Mouse (Mus musculus) 3T3-L1 (cell line): ENCODE data around the gene Lypd6.

ENCODE experiments used
- DNase-seq: peaks from one replicate; pipeline ENCODE4 v3.0.0-alpha.2; 2015; ENCODE audit warnings: low read depth, low spot score

Gene Lypd6

DNA sequence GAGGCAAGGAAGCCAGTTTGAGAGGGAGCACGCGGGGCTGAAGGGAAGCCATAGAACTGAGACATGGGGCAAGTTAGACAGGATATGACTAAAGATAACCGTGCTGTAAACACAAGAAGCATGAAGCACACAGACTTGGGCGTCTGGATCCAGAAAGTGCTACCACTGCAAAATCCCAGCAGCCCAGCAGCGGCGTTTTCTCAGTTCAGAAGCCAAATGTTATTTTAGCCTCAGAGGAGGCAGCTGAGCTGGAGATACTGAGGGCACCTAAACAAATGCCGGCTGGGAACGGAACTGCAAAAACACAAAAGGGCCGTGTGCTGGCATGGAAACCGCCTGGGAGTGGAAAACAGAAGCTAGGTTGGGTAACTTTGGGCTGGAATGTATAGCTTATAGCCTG, 43.9 kb downstream of the Lypd6 start:
- DNase-seq = no peak

DNA sequence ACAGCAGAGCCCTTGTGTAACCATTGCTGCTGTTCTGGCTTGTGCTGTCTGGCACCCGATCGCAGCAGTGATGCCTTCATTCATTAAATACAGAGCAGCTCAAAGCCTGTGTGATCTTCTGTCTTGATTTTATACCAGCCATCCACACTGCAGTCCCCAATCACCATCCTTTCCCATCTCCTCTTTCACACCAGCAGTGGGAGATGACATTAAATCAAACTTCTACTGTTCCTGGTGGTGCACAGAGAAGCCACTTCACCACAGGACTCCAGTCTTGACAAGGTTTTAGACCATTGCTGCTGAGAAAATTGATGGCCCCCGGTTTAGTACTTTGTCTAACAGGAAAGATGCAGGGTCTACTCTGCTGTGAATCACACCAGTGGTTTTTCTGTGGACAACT, 44.9 kb downstream of the Lypd6 start:
- no peak for DNase-seq

DNA sequence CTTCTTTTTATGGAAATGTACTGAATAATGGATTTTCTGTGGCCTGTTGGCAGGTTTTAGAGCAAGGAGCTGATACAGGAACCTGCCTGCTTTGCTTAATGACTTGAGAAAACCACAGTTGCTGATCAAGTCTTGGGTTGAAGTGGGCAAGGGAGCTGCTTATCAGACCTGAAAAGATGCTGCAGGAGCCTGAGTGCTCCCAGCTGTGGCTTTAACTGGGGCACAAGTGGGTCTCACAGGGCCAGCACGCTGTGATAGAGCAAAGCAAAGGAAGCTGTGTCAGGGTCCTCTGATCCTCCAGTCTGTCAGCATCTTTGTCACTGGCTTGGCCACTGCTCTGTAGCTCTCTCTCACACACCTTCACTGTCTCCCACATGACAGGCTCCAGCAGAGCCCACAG, 45.4 kb downstream of the Lypd6 start:
- no peak for DNase-seq

DNA sequence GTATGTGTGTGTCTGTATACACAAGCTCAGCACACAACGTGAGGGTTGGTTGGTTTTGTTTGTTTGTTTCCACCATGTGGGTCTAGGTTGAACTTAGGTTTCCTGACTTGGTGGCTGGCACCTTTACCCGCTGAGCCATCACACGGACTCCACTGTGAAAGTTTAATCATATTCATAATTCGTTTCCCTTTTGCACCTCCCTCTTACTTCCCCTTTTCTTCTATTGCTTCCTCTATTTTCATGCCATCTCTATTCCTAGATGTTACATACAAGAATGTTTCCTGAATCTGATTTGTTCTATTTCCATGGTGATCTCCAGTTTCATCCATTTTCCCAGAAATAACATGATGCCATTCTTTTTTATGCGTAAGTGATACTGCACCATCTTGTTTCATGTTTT, 46.2 kb downstream of the Lypd6 start:
- DNase-seq = no peak

DNA sequence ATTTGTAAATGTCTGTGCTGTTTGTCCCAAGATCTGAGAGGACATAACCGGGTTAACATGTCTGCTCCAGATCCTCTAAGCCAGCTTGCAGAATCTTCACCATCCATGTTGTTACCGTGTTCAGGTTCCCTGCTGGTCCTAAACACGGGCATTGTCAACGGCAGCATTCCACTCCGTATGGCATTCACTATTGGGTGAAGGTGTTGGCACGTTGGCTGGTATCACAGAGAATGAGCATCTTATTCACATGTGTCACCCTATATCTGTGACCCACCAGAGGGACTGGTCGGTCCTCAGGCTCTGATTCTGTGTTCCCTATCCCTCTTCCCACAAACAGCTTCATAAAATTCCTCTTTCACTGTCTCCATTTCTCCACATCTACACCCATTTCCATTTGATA, 52.9 kb downstream of the Lypd6 start:
- DNase-seq = no peak

DNA sequence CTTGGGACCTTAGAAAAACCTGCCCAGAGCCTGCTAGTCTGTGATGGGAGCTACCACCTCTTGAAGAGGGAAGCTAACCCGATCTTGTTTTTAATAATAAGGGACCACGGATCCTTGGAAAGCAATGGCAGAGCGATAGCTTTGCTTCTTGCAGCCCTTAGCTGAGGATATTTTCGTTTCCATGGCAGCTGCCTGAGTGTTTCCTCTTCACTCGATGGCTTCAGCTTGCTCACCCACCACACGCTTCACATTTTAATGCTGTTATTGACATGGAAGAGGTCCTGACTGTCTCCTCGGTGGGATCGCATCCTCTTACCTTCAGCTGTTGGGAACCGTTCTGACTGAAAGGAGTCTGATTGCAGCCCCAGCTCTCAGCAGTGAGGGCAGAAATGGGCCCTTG, 54.6 kb downstream of the Lypd6 start:
- DNase-seq = no peak

DNA sequence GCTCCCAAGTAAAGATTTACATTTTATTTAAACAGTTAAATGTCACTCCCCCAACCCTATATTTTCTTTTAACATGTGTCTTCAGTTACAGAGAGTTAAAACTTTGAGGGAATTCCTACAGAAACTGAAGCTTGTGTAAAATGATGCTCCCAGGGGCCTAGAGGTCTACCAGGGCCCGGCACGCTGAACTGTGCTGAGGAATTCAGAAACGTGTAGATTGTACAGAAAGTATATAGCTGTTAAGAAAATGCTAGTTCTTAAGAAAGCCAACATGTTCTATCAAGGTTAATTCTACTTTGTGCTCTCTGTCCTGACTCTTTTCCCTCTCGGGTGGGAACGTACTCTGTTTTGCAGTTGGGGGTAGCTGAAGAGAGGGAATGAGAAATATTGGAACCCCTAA, 57.1 kb downstream of the Lypd6 start:
- DNase-seq = no peak

DNA sequence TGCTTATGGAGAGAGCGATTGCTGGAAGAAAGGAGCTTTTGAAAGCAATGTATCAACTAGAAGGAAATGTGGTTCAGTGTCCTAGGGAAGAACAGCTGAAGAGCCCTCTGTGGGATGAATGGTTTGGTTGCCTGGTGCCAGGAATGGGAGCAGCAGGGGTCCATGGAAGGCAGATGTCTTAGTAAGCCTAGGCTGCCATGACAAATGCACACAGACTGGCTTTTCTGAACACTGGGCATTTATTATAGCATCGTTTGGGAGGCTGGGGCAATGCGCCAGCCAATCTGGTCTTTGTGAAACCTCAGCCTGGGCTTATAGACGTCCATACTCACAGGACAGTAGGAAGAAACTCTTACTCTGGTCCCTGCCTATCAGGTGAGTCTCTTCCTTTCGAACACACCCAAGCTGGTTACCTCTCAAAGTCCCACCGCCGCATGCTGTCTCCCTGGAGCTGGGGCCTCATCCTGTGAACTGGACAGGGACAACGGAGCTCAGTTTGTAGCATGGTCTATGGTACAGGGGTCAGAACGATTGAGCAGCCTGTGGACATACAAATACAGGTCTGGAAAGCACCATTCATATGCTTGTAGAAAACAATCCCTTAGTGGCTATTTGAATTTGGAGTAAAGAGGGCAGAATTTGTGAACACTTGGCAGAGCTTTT, 61.4 kb downstream of the Lypd6 start:
- no peak for DNase-seq

DNA sequence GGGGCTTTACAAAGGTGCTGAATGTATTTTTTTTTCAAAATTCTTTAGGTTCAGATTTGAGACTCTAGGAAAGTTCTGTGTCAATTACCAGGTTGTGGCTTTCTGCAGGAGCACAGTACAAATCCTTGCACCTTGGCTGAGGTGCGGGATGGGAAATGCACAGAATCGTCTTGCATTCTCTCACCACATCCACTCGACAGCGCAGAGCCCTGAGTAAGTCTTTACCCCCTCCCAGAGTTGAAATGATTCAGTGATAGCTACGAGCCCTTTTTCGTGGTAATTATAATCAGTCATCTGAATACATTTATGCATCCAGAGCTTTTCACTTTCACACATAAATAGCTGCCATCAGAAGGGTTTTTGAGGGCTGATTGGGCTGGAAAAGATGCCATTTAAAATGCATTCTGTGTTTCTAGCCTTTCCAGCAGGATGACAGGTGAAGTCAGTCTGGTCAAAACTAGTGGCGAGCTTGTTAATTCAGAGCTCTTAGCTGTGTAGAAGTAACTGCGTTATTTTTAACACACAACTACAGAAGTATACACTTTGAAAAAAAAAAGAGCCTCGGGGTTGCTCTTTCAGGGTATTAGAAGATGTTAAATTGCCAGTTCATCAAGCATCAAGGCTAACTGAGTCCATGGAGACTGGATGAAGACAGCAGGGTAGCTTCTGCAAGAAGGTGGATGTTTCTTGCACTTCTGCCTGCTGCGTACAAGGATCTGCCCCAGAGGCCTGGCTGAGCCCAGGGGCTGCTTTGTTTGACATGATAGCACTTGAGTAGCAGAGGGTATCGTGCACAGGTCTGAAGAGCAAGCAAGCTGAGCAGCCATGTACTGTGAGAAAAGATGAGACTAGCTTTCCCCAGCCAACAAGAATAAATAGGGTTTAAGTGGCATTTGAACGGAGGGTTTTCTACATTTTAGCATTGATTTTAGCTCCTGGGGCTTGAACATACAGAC, 62.4 kb downstream of the Lypd6 start:
- DNase-seq = no peak

DNA sequence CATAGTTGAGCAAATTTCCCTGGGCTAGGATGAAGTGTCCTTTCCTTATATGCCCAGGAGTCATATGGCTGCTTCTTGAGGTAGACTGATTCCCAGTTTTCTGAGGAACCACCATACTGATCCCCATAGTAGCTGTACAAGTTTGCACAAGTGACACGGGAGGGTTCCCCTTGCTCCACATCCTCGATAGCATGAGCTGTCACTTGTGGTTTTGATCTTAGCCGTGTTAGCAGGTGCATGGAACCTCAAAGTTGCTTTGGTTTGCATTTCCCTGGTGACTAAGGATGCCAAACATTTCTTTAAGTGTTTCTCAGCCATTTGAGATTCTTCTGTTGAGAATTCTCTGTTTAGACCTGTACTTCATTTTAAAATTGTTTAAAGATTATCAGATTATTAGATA, 64.4 kb downstream of the Lypd6 start:
- no peak for DNase-seq

DNA sequence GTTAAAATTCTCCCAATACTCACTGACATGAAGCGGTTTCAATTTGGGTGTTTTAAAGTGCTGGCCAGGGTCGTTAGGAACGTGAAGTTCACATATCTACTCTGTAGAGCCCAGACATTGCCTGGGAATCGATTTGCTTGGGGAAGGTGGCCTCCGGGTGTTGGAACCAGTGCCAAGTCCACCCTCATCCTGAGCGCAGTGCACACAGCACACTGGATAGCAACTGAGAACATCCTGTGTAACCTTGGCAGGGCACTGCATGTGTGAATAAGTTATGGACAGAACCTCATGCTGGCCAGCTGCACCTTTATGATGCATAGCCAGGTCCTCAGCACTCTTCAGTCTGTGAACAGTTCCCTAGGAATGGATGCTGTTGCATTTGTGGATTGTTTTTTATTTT, 77.4 kb downstream of the Lypd6 start:
- DNase-seq = no peak

DNA sequence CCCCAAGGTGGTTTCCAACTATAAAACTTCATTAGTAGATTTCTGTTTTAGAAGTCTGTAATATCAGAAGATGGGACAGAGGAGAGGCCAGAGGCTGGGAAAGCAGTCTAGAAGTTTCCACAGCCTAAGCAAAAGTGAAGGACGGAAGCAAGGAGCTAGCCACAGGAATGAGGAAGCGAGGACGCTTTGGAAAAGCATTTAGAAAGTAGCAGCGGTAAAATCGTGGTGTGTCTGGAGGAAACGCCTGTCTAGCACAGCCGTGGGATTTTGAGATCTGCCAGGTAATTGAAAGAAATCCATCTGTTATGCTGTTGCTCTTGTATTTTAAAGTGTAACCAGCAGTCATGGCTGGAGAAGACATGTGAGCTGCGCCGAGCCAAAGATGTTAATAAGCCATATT, 81.1 kb downstream of the Lypd6 start:
- DNase-seq = no peak

DNA sequence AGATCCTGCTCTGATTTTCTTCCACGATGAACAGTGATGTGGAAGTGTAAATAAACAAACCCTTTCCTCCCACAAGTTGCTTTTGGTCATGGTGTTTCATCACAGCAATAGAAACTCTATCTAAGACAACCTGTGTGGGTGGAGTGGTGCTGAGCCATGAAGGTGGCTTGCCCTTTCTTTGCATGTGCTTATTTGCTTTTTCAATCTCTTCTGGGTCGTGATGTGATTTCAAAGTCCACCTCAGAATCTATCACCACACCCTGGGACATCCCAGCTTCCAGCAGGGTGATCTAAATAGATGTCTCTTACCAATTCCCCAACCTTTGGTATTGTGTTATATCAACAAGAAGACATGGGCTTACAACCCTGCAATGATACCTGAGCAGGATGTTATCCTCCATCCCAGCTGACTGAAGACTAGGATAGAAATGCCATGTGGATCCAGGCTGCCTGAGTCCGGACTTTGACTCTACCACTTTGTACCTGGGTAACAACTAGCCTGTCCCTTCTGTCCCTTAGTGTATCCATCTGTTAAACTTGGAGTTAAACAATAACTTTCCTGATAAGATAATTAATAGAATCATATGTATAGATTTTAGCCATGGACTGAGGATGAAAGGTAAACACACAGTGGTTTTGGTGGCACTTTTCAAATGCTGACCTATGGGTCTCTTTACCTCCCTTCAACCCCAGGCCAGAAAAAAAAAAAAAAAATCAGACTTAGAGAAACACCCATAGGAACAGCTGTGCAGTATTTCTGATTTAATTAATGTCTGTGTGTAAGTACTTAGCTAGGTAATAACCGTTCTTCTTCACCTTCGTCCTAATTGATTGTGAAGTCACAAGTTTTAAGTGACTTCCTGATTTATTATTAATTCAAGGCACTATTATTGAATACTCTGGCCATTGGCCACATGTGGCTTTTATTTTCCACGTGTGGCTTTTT, 83.3 kb downstream of the Lypd6 start:
- no peak for DNase-seq

DNA sequence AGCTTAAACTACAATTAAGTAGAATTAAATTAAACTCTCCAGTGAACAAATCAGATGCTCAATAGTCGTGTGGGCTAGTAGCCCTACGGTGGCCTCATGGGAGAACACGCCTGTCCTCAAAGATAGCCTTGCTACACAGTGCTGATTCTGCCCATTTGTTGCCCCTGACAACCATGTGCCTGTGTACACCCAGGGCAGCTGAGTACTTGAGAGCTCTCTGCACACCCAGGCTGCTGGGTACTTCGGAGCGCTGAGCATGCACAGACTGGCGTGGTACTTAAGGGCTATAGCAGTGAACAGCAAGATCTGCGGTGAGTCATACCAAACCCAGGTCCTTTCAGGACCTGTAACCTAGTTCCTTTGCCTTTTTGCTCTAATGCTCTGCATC, 84.0 kb downstream of the Lypd6 start:
- peak; percentile 17 for DNase-seq

DNA sequence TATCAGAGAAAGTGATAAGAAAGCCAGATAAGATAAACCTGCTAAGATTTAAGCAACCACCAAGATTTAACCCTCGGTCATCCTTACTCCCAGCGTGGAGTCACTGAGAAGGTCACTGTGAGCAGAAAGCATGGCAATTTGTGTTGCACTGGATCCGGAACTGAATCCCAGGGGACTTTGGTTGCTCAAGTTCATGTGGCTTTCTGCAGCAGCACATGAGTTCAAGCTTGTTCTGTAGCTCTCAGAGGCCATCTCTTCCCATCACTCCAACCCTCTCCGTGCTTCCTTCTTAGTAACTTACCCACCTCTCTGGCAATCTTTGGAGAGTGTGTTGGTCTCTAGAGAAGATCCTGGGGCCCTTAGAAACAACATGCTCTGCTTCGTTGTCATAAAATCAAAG, 84.6 kb downstream of the Lypd6 start:
- no peak for DNase-seq

DNA sequence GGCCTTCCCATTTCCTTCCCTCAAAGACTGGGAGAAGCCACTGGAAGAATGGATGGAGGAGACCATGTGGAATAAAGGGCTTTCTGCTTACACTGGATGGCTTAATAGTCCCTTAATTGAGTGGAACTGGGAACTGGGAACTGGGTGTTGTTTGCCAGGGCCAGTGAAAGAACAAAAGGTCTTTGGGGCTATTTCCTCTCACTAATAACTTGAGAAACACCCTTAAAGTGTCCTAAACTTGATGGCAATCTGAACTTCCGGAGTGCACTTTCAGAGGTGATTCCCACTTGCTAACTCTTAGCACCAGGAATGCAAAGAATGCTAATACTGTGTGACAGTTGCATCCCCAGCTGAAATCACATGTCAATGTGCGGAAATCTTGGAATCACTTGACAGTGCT, 85.2 kb downstream of the Lypd6 start:
- no peak for DNase-seq

DNA sequence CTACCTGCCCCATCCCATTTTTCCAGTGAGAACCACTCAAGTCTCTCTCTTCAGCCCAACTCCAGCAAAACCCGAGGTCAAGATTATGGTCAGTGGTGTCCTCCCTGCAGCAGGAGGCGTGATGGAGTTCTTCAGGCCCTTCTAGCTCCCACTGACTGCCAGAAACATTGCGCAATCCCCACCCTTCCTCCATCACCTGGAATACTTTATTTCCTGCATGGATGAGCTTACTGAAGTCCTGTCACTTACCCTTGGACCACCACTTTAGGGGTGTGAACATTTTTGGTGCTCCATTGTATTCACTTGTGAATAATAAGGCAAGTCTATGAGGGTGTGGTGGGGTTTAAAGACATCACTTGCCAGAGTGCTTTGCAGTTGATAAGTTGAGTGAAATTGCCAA, 85.7 kb downstream of the Lypd6 start:
- DNase-seq = no peak

DNA sequence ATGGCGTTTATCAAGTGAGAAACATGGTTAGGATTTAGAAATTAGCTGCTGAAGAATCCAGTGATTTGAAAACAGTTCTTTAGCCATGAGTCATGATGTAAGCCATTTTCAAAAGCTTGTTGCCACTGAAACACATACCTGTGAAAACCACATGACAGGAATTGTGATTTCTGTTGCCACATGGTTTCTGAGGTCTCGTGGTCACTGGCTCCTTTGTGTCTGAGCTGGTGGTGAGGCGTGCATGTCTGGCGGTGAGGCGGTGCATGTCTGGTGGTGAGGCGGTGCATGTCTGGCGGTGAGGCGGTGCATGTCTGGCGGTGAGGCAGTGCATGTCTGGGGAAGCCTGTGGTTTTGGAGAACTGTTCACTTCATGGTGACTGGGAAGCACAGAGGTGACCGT, 89.8 kb downstream of the Lypd6 start:
- peak; percentile 38 for DNase-seq

DNA sequence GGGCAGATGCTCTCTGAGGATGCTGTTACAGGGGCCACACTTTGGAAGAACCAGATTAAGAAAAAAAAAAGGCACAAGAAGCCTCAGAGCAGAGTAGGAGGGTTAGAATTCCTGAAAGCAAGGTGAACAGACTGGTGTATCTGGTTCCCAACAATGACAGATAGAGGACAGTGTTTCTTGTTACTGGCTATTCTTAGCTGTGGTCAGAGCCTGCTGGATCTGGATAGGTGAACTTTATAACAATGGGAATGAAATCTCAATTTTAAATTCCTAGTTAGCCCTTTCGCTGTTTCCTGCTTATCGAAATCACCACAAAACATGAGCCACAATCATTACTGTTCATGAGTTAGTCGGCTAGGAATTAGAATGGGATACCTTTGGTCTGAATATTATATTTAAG, 93.8 kb downstream of the Lypd6 start:
- no peak for DNase-seq

DNA sequence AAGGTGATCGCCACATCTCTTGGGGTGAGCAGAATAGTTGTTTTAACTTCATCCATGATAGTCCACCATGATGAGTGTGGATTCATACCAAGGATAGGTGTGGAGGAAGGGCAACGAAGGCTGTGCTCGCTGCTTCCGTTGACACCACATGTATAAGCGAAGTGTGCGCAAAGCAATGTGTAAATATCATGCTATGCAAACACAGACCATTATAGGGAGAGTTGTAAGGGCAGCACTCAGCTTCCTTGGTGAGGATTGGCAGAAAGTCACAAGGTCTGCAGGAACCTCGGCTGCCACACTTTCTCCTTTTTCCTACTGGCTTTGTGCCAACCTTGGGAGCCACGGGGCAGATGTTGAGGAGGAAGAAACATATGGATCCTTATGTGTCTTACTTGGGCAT, 97.4 kb downstream of the Lypd6 start:
- no peak for DNase-seq

DNA sequence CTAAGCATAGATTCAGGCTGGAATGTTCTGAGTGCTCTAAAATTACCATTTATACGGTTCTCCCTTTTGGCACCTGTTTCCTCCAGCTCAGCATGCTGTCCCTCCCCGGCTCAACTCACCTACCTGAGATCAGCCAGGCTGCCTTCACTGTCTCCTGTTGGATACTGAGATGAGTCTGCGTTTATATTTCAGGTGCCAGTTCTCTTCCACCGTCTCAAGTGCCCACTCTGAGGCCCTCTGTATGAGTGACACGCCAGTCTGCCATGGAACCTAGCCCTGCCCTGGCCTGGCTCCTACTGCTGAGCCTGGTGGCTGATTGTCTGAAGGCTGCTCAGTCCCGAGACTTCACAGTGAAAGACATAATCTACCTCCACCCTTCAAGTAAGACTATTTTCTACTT, 99.0 kb downstream of the Lypd6 start:
- DNase-seq = no peak

DNA sequence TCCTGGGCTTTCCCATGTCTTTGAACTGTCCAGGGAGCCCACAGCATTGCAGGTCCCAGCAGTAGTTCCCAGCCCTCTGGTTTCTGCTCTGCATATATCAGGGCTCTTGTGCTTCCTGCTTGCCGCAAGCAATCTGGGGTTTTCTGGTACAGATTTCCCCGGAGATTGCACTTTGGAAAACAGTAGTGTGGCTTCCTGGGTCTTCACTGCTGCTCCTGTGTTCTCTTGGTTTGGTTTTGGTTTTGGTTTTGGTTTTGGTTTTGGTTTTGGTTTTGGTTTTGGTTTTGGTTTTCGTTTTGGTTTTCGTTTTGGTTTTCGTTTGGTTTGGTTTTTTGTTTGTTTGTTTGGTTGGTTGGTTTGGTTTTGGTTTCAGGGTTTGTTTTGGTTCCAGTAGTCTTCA, 99.9 kb downstream of the Lypd6 start:
- no peak for DNase-seq
